Mouse (Mus musculus) thymus, adult 2 months (tissue): Measurements from ENCODE around the gene Gm17555.

Experiments
- CTCF ChIP-seq: fragments of 200-500 bp; IDR thresholded peaks from 2 replicates; pipeline ENCODE4 v1.5.1; 2012; ENCODE audit warnings: mild to moderate bottlenecking, control low read depth, low read length, moderate library complexity, borderline replicate concordance; ENCODE audit not compliant: control insufficient read depth, poor library complexity, insufficient read depth; ENCODE audit errors: extremely low read depth
- POLR2A ChIP-seq: fragments of 200-500 bp; IDR thresholded peaks from 2 replicates; pipeline ENCODE4 v1.6.1; 2012; ENCODE audit warnings: mild to moderate bottlenecking, low read length, control low read depth, moderate library complexity; ENCODE audit not compliant: control insufficient read depth, poor library complexity, insufficient read depth; ENCODE audit errors: extremely low read depth

GRCm38 (mm10) chr2:126165277-126166018 lies 49.5 kb upstream of the Gm17555 start:
- TF ChIP-seq POLR2A (no peak), CTCF (no peak)
